Mouse (Mus musculus): ENCODE results near the gene Muc3. TPM values are rescaled to one million over a fixed set of nuclear protein-coding genes. Genes with fewer than 3 reads are reported as not detected.
"Not testable (repeated sequence)": the region's sequence is repeated elsewhere in the genome, so short reads cannot be mapped to it uniquely, and the experiment has no call there.

The Muc3 gene
- total RNA-seq (2021): not detected

- DNase-seq (ENCODE audit: low spot score); intact Hi-C loops (cut with DNase I): not testable (repeated sequence)
Observed at GRCm38 (mm10) chr5:137149272-137149882, at the start of gene Muc3. Gene Muc3, minus strand, starts transcription at chr5:137149322.

GRCm38 (mm10) chr5:137194488-137195120 lies 45.5 kb upstream of the Muc3 start:
- DNase-seq (ENCODE audit: low spot score): no peak
- intact Hi-C loops (cut with DNase I): no loop called here

- no peak for DNase-seq (ENCODE audit: low spot score)
- intact Hi-C loops (cut with DNase I): no loop called here
Observed at GRCm38 (mm10) chr5:137193279-137193952, 44.3 kb upstream of the Muc3 start.

- intact Hi-C loops (cut with DNase I): no loop called here
- no peak for DNase-seq (ENCODE audit: low spot score)
Observed at GRCm38 (mm10) chr5:137189326-137189725, 40.2 kb upstream of the Muc3 start.

GRCm38 (mm10) chr5:137185362-137185761 lies 36.2 kb upstream of the Muc3 start:
- intact Hi-C loops (cut with DNase I): no loop called here
- no peak for DNase-seq (ENCODE audit: low spot score)

GRCm38 (mm10) chr5:137179646-137180374 lies 30.7 kb upstream of the Muc3 start:
- intact Hi-C loops (cut with DNase I): no loop called here
- DNase-seq (ENCODE audit: low spot score): no peak

- no peak for DNase-seq (ENCODE audit: low spot score)
- intact Hi-C loops (cut with DNase I): no loop called here
Observed at GRCm38 (mm10) chr5:137173967-137174366, 24.8 kb upstream of the Muc3 start.

GRCm38 (mm10) chr5:137172591-137172990 lies 23.5 kb upstream of the Muc3 start:
- DNase-seq (ENCODE audit: low spot score): no peak
- intact Hi-C loops (cut with DNase I): no loop called here

GRCm38 (mm10) chr5:137171478-137171877 lies 22.4 kb upstream of the Muc3 start:
- no peak for DNase-seq (ENCODE audit: low spot score)
- intact Hi-C loops (cut with DNase I): no loop called here

- no peak for DNase-seq (ENCODE audit: low spot score)
- intact Hi-C loops (cut with DNase I): no loop called here
Observed at GRCm38 (mm10) chr5:137170836-137171380, 21.8 kb upstream of the Muc3 start.

- no peak for DNase-seq (ENCODE audit: low spot score)
- intact Hi-C loops (cut with DNase I): no loop called here
Observed at GRCm38 (mm10) chr5:137167539-137167938, 18.4 kb upstream of the Muc3 start.

- DNase-seq (ENCODE audit: low spot score): no peak
- intact Hi-C loops (cut with DNase I): no loop called here
Observed at GRCm38 (mm10) chr5:137166012-137166411, 16.9 kb upstream of the Muc3 start.

- intact Hi-C loops (cut with DNase I): no loop called here
- no peak for DNase-seq (ENCODE audit: low spot score)
Observed at GRCm38 (mm10) chr5:137161853-137162252, 12.7 kb upstream of the Muc3 start.

GRCm38 (mm10) chr5:137159461-137159860 lies 10.3 kb upstream of the Muc3 start:
- intact Hi-C loops (cut with DNase I): loop anchor here (1.0 to 10.0 kb wide), 2 partner anchors 128 to 235 kb away; partner anchors contain the start of gene Ache
- no peak for DNase-seq (ENCODE audit: low spot score)

- DNase-seq (ENCODE audit: low spot score): no peak
- intact Hi-C loops (cut with DNase I): loop anchor here (10.0 kb wide), 1 partner anchor 242 kb away; no protein-coding TSS in a partner anchor
Observed at GRCm38 (mm10) chr5:137153289-137153688, 4.2 kb upstream of the Muc3 start.

GRCm38 (mm10) chr5:137152623-137153022 lies 3.5 kb upstream of the Muc3 start:
- intact Hi-C loops (cut with DNase I): loop anchor here (10.0 kb wide), 1 partner anchor 242 kb away; no protein-coding TSS in a partner anchor
- DNase-seq (ENCODE audit: low spot score): no peak

GRCm38 (mm10) chr5:137140836-137141235 lies 8.3 kb downstream of the Muc3 start:
- intact Hi-C loops (cut with DNase I): no loop called here
- no peak for DNase-seq (ENCODE audit: low spot score)

GRCm38 (mm10) chr5:137138977-137139376 lies 10.1 kb downstream of the Muc3 start:
- no peak for DNase-seq (ENCODE audit: low spot score)
- intact Hi-C loops (cut with DNase I): no loop called here

- DNase-seq (ENCODE audit: low spot score): no peak
- intact Hi-C loops (cut with DNase I): loop anchor here (5.0 kb wide), 2 partner anchors 247 to 347 kb away; no protein-coding TSS in a partner anchor
Observed at GRCm38 (mm10) chr5:137134959-137135358, 14.2 kb downstream of the Muc3 start.

GRCm38 (mm10) chr5:137131490-137131889 lies 17.6 kb downstream of the Muc3 start:
- DNase-seq (ENCODE audit: low spot score): no peak

More at GRCm38 (mm10) chr5:137131490-137131889, 17.6 kb downstream of the Muc3 start:
- intact Hi-C loops (cut with DNase I): loop anchor here (1.0 to 5.0 kb wide), 3 partner anchors 155 to 351 kb away; no protein-coding TSS in a partner anchor

Data from heart, postnatal 25 days (tissue).